Mouse (Mus musculus): Measurements from ENCODE around the gene Srp68.

Gene Srp68

GRCm38 (mm10) chr11:116245616-116246015 is 28.4 kb downstream of the Srp68 start:
- DNase-seq: peak; percentile 86

GRCm38 (mm10) chr11:116244580-116244979 is 29.4 kb downstream of the Srp68 start:
- DNase-seq: no peak

DNA sequence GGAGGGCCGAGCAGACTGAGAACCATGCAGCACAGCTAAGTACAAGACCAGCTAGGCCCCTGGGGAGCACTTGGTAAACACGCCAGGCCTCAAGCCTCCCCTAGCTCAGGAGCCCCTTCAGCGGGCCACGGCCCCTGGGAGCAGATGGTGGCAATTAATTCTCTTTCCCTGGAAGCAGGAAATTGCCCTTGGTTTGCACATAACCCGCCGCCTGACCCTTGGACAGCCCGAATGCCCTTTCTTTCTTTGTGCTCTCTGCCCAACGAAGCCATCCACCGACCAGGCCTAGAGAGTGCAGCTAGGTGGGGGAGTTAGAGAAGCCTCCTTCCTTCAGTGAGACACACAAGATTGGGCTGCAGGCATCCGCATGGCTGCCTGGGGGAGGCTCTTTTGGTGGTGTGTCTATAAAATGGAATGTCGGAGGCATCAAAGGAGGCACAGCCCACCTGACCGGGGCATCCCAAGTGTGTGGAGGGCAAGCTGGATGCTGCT is 32.2 kb downstream of the Srp68 start:
- DNase-seq: peak; percentile 74

DNA sequence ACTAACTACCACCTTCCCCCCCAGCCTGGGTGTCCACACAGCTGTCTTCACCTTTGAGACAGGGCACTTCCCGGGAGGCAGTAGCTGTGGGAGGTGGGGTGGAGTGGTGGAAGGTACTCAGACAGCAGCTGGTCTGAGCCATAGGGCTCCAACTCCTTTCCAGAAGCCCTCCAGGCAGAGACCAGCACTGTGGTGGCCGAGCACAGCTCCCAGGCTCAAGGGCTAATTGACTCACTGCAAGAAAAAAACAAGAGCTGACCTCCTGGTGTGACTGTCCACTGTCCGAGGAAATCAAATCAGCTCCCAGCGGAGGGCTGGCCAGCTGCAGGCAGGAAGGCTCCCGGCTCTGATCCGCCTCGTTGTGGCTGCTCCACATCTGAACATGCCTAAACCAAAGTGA is 34.2 kb downstream of the Srp68 start:
- DNase-seq: no peak

DNA sequence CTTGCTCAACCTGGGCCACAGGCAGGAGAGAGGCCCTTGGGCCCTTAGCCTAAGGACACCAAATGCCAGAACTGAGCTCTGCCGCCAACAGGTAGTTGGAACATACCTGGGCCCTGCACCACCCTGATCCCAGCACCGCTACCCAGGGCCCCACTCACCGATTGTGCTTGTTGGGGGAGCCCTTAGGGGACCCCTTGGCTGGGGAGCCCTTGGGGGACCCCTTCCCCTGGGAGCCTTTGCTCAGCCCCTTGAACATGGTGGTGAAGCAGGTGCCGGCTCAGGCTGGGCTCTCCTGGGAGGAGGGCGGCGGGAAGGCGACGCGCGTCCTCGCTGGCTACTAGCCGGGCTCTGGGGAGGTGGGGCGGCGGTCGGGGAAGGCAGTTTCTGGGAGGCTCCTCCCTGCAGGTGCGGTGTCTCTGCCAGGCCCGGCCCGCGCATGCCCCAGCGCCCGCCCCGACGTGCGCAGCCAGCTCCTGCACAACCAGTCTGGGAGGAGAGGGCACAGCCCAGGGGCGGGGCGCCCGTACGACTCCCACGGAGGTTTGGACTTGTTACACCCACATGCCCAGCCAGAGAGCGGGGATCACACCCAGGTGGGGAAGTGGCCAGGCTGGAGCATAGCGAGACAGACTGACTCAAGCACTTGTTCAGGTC is 36.1 kb downstream of the Srp68 start, which contains the start of gene Evpl:
Gene Evpl (minus strand): TSS at position 336 of the 654 bp plus-strand sequence.
- peak; percentile 98 for DNase-seq

DNA sequence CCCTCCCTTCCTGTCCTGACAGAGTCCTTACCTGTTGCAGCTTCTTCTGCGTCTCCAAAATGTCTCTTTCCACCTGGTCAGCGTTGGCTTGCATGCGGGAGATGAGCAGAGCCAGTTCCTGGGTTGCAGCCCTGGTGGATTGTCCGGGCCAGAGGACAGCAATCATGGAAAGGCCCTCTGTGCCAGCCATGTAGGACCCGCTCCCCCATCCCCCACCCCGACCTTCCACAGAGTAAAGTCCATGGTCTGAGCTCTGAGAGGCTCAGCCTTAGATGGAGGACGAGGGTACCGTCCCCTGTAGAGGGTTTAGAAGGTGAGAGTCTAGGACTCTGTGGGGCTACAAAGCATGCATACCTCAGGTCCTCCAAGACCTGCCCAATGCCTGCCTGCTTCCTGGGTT is 39.1 kb downstream of the Srp68 start:
- no peak for DNase-seq

GRCm38 (mm10) chr11:116232427-116232826 is 41.6 kb downstream of the Srp68 start:
- DNase-seq: no peak

DNA sequence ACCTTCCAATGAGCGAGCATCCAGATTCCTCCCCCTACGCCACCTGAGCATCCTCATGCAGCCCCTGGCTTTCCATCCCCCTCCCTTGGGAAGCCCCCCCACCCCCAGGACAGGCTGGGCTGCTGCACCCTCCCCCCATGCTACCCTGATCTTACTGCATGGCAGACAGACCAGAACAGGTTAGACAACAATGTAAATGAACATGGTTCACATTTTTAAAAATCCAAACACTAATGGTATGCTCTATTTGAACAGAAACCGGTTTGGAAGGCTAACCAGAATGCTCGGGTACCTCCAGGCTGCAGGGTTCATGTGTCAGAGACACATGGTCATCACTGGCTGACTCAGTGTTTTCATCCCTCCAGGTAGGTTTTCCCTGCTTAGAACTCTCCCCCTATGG is 45.3 kb downstream of the Srp68 start:
- DNase-seq: no peak

GRCm38 (mm10) chr11:116226414-116226813 is 47.6 kb downstream of the Srp68 start:
- peak; percentile 91 for DNase-seq

DNA sequence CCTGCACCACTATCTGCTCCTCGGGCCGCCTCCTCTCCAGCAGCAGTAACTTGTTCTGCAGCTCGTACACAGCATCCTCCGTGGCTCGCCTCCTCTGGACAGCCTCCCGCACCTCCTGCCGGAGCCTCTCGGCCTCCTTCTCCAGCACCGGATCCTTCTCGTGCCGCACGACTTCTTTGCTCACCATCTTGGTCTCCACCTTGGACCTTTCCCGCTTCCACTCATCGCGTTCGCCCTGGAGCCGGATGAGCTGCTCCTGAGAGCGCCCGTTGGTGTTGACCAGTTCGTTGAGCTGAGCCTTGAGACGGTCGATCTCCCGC is 51.3 kb downstream of the Srp68 start:
- no peak for DNase-seq

- DNase-seq: no peak
Measured at GRCm38 (mm10) chr11:116221931-116222739, 51.9 kb downstream of the Srp68 start.

- DNase-seq: peak; percentile 83
Measured at GRCm38 (mm10) chr11:116219885-116220284, 54.1 kb downstream of the Srp68 start.

GRCm38 (mm10) chr11:116218737-116219400 is 55.1 kb downstream of the Srp68 start:
- peak; percentile 95 for DNase-seq

GRCm38 (mm10) chr11:116218263-116218662 is 55.8 kb downstream of the Srp68 start:
- DNase-seq: peak; percentile 89

DNA sequence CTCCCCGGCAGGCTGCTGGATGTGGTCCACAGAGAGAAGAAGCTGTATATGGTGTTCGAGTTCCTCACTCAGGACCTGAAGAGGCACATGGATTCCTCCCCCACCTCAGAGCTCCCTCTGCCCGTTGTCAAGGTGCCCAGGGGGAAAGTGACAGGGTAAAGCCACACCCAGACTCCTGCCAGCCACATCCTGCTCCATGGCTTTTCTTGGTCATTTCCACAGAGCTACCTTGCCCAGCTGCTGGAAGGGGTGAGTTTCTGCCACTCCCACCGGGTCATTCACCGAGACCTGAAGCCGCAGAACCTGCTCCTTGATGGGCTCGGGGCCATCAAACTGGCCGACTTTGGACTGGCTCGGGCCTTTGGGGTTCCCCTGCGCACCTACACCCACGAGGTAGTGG is 57.5 kb downstream of the Srp68 start:
- DNase-seq: no peak

DNA sequence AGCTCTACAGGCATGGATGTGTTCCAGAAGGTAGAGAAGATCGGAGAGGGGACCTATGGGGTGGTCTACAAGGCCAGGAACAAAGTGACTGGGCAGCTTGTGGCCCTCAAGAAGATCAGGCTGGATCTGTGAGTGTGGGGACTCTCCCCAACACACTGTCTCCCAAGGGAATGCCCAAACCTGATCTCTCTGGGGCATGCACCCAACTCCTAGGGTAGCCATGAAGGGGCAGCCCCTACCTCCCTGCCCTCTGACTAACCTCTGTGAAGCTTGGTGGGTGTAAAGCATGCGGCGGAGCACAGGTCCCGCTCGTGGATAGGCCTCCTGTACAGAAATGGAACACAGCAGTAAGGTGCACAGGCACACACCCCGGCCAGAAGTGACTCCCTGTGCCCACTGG is 58.0 kb downstream of the Srp68 start:
- no peak for DNase-seq

GRCm38 (mm10) chr11:116215181-116215580 is 58.8 kb downstream of the Srp68 start:
- DNase-seq: no peak

- DNase-seq: no peak
Measured at GRCm38 (mm10) chr11:116213877-116214510, 60.0 kb downstream of the Srp68 start.

- no peak for DNase-seq
Measured at GRCm38 (mm10) chr11:116212847-116213246, 61.2 kb downstream of the Srp68 start.

GRCm38 (mm10) chr11:116210696-116211095 is 63.3 kb downstream of the Srp68 start:
- peak; percentile 81 for DNase-seq

DNA sequence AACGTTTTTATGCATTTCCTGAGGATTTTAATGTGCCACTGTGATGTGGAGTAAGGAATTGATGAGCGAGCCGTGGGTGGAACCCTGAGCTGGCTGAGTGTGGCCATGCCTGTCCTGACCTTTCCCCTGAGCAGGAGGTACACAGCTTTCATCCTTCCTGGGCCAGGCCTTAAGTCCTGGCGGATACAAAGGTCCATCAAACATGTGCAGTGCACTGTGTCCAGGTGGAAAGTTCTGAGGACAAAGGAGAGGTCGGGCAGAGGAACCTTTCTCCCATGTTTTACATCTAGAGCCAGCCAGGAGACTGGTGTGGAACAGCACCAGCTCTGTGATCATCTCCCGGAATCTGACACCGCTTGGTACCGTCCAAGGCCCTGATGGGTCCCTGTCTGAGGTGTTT is 64.8 kb downstream of the Srp68 start:
- DNase-seq: peak; percentile 88

DNA sequence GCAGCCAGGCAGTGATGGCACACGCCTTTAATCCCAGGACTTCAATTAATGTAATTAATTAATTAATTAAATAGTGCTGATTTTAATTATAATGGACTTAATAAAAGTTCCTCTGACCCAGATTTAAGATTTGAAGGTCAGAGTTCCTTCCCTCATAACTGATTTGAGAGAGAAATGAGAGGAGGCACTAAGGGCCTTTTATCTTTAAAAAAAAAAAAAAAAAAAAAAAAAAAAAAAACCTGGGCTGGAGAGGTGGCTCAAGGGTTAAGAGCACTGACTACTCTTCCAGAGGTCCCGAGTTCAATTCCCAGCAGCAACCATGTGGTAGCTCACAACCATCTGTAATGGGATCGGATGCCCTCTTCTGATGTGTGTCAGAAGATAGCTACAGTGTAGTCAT is 65.4 kb downstream of the Srp68 start:
- DNase-seq: no peak

DNA sequence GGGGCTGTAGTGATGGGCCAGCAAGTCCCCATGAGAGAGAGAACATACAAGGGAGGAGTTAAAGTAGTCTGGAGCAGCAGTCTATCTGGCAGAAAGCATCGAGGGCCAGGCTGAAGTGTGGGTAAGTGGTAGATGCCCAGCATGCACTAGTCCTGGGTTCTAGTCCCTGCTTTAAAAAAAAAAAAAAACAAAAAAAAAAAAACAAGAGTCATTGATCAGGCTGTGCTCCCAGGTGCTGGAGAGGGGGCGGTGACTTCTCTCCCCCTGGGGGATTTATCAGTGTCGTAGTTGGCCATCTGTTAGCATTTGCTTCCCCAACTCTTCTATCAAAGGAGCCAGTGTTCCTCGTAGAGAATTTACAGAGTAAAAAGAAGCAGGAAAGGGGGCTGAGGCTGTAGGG is 67.3 kb downstream of the Srp68 start:
- DNase-seq: no peak
